Mouse (Mus musculus): Measurements from ENCODE around the gene Gm10320.

Gene Gm10320

GRCm38 (mm10) chr13:98456398-98456797, 35.4 kb downstream of the Gm10320 start:
- CTCF ChIA-PET, result no interaction called here

DNA sequence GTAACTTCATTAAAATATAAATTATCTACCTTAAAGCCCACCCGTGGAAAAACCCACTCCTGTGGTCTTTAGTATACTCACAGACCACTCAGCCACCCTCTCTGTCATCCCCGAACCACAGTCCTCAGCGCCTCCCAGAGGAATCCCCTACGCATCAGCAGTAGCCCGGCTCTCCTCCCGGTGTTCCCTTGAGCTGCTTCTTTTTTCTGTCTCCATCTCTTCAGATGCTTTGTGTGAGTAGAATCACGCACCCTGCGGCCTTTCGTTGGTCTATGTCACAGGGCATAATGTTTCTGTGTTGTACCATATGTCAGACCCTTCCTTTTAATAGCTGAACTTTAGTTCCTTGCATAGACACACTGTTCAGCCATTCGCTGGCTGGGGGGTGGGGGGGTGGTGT, 36.2 kb downstream of the Gm10320 start:
- CTCF ChIA-PET, result no interaction called here

- CTCF ChIA-PET, result no interaction called here
Observed at GRCm38 (mm10) chr13:98454224-98454967, 37.4 kb downstream of the Gm10320 start.

DNA sequence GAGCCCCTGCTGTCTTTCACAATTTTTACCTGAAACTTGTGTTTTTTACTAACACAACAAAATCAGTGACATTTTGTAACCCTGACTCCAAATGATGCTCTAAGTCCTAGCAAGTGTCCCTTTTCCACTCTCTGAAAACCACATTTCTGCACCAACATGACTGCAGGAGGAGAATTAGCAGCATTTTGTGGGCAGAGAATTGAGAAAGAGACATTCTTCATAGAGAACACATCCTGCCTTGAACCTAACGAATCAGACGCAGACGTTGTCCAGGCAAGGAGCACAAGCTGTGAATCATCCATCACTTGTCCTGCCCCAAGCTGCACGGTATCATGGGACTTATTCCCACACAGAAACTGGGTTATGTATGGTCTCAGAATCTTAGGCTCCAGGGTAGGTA, 38.7 kb downstream of the Gm10320 start:
- CTCF ChIA-PET, result no interaction called here

GRCm38 (mm10) chr13:98448696-98449095, 43.1 kb downstream of the Gm10320 start:
- CTCF ChIA-PET, result no interaction called here

DNA sequence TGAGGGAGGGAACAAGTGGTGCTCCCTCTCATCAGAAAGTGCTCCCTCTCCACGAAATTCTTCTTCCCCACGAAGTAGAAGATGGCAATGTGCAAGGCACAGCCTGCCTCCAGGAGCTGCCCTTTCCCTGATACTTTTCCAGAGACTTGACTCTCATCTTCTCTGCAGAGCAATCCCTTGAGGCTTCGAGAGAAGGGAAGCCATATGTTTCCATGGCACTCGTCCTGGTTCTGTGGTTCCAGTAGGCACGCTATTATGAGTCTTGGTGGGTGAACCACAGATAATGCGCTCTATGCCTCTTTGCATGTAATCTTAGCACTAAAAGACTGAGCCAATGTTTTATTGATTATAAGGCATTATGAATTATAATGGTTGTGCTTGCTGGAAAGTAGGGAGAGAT, 44.1 kb downstream of the Gm10320 start:
- CTCF ChIA-PET, result no interaction called here

DNA sequence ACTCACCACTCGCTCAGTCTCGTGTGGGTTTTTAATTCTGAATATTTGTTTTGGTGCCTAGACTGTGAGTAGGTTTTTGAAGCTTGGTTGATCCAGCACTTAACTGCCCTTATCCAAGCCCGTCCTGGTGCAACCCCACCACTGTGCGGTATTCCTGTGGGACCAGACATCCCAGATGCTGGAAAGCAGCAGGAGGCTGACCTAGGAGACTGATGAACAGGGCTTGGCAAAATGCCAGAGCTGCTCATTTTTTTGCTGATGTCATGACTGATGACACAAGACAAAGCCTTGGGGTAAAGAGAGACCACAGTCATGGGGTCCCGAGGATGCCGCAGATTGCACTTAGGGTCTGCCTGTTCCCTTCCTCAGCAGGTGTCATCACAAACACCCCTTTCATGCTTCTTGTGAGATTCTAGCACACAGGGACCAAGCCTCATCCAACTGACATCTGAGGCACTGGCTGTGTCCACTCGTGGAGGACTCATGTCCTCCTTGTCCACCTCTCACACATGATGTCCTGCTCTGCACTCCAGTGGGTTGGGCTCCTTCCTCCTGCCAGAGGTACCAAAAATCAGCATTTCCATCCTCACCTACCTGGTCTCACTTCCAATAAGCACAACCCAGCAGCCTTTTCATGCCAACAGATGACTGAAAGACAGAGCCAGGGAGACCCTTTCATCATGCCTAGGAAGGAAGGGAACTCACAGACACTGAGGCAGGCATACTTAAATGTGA, 46.2 kb downstream of the Gm10320 start:
- CTCF ChIA-PET, result no interaction called here

DNA sequence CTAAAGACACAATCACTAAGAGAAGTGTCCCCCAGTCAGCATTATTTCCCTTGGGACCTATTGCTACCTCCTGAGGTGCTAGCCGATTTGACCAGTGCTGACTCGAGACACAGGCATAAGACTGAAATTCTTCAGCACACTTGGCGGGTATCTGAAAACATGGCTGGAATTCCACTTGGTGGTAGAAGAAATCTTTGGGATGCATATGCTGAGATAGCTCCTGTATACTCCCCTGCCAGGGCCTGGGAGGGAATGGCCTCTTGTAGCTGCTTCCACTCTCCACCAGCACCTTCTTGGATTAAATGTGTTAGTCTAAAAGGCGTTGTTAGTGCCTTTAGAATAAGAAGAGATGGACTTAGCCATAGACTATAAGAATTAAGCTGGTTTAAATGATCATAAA, 50.8 kb downstream of the Gm10320 start:
- CTCF ChIA-PET, result no interaction called here

DNA sequence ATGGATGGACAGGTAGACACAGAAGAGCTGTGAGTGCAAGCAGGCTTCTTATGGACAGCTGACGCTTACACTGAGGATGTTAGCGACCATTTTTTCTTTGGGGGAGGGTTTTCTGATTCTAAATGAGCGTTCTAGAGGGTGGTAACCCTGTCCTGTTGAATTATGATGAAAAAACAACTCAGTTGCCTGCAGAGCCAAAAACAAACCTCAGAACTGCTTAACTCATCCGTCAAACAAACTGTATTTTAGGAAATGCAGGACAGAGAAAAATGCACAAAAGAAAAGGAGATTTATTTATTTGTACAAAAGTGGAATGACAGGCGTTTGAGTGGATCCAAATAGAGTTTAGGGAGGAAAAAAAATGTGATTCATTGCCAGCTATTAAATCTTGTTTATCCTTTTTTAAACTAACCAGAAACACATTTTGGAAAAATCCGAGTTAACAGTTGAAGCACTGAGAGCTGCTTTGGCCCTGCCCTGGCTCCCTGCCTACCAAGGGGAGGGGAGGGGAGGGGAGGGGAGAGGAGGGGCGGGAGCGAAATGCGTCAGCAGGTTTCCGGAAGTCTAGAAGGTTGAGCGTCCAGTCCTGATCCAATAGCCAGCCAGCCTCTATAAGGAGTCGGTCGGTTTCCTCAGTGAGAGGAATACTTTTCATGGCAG, 51.4 kb downstream of the Gm10320 start:
- CTCF ChIA-PET, result no interaction called here

Measured in spleen, embryonic (tissue).